Mouse (Mus musculus) right cerebral cortex, postnatal 10 days (tissue): Measurements from ENCODE around the gene Slc24a1.
A peak's percentile ranks its signal among the peaks of the same experiment; 100 is the strongest.

ENCODE experiments used
- DNase-seq, 2 experiments: peaks; one replicate each; pipeline ENCODE4 v3.0.0; 2021; ENCODE audit warnings: low spot score in 2 of 2

Gene Slc24a1

DNA sequence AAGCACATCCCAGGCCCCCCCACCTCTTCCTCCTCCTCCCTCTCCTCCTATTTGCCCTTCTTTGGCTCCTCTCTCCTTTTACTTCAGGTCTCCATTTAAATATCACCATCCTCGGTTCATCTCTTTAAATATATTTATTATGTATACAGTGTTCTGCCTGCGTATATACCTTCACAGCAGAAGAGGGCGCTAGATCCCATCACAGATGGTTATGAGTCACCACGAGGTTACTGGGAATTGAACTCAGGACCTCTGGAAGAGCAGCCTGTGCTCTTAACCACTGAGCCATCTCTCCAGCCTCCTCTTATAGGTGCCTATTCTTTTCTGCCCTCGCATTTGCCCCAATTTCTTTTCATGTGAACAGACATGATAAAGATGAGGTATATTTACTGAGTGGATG is 13.9 kb downstream of the Slc24a1 start:
- no peak for DNase-seq

DNA sequence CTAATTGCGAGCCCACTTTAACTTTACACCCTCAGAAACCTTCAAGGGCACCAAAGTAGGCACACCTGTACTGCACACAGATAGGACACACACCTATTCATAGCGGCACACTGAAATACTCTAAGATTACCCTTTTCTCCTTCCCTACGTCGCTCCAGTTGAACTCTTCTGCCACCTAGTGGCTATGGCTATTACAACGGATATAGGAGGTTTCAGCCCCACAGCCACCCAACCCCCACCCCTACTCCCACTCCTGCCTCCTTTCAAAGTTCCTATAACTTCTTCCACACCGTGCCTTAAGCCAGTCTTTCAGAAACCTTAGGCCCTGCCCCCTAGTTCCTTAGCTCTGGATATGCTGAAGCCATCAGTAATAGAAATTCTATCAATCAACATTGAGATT is 14.9 kb downstream of the Slc24a1 start:
- DNase-seq, result peak in 1 of 2 experiments; percentile 57

DNA sequence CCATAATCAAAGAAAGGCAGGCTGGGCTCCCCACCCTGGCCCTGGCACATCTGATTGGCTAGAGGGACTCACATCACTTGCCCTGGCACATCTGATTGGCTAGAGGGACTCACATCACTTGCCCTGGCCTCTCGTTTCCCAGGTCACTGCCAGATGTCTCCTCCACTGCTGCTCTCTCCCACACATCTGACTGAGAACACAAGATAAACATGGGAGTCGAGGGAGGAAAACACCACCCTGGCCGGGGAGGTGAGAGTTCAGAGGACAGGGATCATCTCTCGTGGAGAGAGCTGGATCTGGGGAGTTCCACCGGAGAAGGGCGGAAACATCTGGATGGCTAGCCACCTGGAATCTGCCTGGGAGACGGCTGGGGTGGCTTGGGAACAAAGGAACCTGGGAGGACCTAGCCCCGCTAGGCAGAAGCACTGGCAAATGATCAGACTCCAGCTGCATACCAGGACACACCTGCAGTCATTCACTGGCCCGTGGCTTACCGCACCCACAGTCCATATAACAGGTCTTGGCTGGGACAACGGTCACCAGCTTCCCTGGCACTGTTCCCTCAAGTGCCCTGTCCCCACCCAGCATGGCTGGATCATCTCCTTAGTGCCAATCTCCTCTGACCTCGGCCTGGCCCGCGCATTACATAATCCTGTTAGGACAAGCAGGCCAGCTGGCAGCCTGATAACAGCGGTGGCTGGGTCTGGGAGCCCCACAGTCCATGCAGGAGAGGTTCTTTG is 17.2 kb downstream of the Slc24a1 start:
- no peak for DNase-seq

DNA sequence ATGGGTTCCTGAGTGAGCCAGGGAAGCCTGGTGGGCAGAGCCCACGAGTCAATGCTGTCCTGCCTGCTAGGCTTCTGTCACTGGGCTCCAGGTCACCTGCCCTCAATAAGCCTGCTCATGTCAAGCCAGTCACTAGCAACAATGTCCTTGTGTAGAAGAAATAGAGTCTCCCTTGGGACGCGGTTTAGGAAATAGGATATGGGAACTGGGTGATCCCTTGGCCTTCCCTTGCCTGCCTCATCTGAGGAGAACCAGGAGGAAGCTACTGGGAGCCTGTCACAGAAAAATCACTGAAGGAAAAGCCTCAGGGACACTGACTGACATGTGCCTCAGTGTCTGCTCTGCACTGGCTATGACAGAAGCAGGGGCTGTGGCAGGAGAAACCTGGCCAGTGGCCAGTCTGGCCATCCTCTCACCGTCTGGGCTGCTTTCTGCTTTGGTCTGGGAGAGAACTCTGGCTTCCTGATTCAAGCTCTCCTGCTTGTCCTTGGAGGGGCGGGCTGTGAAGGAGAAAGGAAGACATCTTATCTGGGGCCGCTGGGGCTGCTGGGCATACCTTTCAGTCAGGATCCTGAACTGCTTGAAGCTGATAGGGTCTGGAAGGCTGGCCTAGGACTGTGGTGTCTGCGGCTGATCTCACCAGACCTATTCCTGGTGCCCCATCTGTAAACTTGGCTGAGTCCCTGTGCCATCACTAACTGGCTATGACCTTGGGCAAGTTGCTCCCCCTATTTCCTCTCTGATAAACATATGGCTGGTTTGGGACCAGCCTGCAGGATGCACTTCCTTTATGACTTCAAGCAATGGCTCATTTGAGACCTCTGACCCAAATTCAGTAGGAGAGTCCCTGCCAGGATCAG is 19.4 kb downstream of the Slc24a1 start:
- DNase-seq, result no peak

DNA sequence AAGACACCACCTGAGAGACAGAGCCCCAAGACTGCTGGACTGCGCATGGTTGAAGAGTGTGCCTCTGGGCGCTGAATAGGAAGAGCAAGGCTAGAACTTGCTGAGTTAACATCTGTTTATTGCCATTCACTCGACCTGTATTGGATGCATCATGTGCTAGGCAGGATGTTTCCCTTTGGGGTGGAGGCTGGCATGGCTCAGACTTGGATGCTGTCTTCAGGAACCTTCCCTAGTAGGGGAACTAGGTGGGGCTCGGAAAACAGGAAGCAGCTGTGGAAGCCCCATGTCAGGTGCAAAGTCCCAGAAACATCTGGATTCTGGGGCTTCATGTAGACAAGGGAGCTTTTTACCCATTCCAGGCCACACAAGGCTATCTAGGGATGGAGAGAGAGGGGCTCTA is 21.2 kb downstream of the Slc24a1 start:
- DNase-seq, result no peak

DNA sequence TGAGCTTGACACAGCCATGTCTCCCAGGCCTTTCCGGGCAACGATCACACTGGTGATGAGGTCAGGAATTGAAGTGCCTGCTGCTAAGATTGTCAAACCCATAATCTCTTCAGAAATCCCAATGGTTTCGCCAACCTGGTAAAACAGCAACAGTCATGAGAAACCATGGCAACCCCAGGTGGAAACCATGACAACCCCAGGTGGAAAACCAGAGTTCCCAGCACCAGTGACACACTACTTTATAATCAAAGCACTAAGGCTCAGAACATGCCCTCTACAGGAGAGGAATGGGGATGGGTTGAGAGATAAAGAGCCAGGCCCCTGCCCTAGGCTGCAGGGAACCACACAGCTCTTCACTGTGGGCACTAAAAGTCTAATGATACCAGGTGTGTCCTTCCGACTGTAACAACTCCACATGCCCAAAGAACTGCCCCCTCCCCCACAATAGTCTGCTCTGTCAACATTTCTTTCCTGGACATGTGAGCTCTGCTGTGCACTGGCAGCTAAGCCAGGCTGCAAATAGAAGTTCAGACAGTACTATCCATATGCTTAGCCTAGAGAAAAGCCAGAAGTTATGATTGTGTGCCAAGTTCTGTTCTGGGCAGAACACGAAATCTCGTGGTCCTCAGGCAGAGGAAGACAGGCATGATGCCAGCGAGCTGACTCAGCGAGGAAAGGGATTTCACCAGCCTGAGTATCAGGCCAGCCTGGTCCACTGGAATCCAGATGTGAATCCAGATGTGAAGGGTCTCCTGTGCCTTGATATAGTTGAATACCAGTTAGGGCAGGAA is 25.0 kb downstream of the Slc24a1 start:
- DNase-seq, result peak; percentile 87 to 90

DNA sequence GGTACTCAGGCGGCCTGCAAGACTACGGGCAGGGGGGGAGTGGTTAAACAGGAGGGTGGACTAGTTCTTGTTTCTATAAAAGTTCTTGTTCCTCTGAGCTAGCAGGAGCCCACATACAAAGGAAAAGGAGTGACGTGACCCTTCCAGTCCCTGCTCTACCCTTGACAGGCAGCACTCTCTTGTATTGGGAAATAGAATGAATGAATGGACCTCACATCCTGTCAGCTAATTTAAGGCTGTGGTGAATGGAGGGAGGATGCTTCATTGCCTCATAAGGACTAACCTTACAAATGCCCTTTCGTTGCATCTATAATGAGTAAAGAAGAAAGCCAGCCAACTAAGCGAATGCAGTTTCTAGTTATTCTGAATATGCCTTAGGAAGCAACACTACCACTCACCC is 25.6 kb downstream of the Slc24a1 start:
- DNase-seq, result peak in 1 of 2 experiments; percentile 17

DNA sequence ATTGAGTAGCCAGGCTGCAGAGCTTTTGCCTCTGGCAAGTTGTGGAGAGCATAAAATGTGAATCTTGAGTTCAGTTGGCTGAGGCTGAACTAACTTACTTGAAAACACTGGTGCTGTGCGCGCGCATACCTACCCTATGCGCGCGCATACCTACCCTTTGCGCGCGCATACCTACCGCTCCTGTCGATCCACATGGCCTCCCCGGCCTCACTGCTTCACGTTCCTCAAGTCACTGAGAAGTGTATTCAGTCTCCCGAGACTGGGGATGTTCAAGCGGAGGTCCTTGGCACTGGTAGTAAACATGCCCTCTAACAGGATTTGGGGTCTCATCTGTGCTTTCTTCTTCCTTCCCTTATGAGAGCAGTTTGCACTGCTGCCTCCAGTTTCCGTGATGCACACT is 32.8 kb downstream of the Slc24a1 start:
- DNase-seq, result no peak

DNA sequence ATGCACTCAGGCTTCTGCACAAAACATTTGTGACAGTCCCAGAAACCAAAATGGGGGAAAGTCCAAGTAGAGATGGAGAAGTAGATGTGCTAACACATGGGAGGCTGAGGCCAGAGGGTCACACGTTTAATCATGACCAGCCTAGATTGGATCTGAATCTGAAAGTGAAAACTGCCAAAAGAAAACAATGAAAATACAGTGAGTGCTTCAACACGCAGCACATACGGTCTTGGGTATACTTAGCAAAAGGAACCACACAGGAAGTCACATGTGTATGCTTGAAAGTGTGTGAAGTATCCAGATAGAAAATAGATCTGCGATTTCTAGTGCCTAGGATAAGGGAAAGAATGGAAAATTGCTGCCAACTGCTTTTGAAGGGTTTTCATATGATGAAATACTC is 36.8 kb downstream of the Slc24a1 start:
- DNase-seq, result peak in 1 of 2 experiments; percentile 13

DNA sequence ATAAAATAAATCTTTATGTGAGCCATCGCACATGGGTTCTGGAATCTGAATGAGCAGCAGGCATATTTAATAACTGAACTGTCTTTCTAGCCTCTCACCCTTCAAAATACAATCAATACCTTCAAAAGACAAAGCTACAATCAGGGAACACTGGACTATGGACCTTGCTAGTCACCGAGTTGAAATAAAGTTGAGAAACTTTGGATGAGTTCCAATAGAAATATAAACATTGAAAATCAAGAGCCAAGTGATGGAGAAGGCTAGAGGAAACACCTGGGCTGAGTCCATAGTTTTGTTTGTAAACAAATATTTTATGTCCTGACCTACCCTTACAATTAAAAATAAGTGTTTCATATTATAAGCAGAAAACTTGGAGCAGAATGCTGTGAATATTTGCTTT is 37.4 kb downstream of the Slc24a1 start:
- no peak for DNase-seq

DNA sequence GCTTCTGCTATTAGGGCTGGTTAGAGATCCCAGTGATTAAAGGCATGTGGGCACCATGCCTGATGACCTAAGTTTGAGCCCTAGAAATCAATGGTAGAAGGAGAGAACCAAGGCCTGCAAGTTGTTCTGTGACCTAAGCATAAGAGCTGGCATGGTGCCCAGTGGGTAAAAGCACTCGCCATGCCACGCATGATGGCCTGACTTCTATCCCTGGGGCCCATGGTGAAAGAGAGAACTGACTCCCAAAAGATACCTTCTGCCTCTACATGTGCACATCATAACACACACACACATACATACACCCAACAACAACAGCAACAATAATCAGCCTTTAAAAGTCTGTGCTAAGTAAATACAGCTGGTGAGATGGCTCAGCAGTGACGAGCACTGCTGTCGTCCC is 38.0 kb downstream of the Slc24a1 start:
- peak in 1 of 2 experiments; percentile 31 for DNase-seq

DNA sequence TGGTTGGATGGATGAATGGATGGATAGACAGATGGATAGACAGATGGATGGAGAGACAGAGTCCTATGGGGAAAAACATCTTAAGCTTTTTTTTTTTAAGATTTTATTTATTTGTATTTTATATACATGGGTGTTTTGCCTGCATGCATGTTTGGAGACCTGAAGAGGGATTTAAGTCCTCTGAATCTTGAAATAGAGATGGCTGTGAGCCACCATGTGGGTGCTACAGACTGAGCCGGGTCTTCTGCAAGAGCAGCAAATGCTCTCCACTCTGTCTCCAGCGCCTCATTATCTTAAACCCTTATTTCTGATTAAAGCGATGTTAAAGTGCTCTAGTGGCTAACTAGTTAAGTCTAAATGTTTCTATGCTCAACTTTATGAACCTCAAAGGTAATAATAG is 44.0 kb downstream of the Slc24a1 start:
- peak in 1 of 2 experiments; percentile 14 for DNase-seq

DNA sequence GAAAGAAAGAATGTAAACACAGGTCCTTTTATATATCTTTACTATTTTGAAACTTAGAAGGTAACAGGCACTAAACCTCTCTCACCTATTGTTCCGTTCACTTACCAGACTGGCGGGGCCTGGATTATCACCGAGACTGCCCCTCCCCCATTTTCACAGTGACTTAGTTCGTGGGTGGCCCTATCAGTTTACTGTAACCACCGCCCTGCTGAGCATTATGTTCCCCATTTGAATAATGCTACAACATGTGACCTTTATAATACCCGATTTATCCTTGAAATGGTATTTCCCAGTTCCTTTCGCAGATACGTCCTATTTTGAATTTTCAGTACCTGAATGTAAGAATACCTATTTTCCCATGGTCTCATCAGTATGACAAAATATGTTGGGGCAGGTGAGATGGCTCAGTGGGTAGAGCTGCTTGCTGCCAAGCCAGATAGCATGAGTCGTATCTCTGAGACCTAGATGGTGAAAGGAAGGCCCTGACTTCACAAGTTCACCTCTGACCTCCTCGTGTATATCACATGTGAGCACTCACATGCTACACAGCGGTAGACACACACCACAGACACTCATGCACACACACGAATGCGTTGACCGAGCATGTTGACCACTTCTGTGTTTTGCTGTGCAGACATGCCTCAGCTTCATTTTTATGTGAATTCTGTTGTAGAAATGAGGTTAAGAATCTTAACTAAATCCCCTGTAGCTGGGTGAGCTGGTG is 46.3 kb downstream of the Slc24a1 start:
- no peak for DNase-seq

DNA sequence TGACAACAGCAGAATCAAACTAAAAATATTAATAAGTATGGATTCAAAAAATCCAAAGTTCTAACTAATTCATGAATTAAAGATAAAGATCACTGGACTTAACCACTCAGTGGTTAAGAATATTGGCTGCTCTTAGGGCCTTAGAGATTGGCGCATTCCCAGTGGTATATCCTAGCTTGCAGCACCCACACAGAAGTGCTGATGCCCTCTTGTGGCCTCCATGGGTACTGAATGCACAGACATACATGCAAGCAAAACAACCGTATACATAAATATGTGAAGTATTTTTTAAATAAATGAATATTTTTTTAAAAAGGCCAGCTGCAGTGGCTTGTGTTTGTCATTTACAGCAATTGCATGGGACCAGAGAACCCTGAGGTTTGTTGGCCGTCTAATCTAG is 48.0 kb downstream of the Slc24a1 start:
- DNase-seq, result peak; percentile 84 to 86

DNA sequence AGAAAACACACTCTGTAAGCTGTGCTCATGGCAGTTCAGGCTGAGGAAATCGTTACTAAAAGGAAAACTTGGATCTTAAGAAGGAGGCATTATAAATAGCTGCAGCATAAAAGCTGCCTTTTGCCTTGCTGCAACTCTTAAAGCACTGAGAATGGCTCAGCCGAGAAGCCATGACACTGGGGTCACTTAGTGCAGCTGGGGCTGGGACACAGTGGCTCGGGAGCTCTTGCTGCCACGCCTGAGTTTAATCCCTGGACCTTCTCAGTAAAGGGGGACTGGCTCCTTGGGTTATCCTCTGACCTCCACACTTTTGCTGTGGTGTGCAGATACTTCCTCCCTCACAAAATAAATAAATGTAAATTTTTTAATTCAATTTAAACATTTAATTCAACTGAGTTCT is 48.5 kb downstream of the Slc24a1 start:
- DNase-seq, result no peak

DNA sequence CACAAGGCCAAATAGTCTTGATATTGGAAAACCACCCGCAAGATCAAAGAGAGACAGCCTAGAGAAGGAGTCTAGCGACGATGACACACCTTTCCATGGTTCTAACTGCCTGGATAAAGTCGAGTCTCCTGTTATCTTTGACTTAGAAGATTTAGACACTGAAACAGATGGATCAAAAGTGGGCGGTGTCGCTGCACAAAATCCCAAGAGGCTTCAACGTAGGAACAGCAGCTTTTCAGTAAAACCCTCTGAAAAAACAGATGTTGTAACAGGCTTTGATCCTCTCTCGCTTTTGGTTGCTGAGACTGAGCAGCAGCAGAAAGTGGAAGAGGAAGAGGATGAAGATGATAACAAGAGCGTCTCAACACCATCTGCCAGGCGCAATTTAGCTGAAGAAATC is 54.8 kb downstream of the Slc24a1 start:
- no peak for DNase-seq

DNA sequence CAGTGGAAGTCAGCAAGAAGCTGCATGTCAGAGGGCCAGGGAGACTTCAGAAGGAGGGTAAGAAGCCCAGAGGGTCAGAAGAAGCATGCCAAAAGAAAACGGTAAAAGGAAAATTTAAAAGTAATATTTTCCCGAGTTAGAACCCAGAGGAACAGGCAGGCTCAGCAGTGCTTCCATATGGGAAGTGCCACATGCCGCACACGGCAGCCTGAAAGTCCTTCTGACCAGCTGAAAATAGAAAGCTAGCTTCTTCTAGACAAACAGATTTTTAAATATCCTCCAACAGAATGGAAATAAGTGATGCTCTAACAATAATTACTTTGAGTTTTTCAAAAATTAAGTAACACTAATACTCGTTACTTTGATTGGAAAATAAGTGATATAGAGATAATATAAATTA is 65.4 kb downstream of the Slc24a1 start:
- DNase-seq, result no peak
